Mouse (Mus musculus): Measurements from ENCODE around the gene Msi2. TPM values are rescaled to one million over a fixed set of nuclear protein-coding genes. Genes with fewer than 3 reads are reported as not detected.
A peak's percentile ranks its signal among the peaks of the same experiment; 100 is the strongest.

The Msi2 gene
- polyA plus RNA-seq, 1 experiment from 2014 or later = 40.1 TPM

DNA sequence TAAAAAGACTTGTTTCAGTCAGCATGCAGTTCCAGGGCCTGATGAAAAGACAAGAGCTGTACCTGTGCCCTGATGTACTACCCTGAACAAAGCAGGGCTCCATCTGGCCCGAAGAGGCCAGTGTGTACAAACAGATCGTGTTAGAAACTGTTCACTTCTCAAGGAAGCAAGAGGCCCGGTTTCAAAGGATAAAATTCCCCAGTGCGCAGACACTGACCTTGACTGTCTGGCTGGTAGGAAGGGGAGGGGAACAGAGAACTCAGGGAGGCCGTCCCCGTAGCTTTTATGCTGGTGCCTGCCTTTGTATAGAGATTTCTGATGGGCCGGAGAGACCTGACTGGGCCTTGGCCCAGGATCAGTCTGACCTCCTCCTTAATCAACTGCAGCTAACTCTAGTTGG, 316.0 kb downstream of the Msi2 start:
- no peak for DNase-seq (ENCODE audit: low spot score)
- no peak overlapping the region for H3K4me2 ChIP-seq (replicated peaks; ENCODE audit: low read depth, low read length)
- WGBS = 48% methylated on average over 7 of the region's 7 CpGs
- no peaks in the 10 kb centered on the region for H3K36me3 ChIP-seq (ENCODE audit: control insufficient read depth, insufficient read depth, low read length)
- no peaks in the 10 kb centered on the region for H3K9me3 ChIP-seq (ENCODE audit: control insufficient read depth, low read length)
- H3K4me3 ChIP-seq (ENCODE audit: low read depth, low read length) = no peak overlapping the region
- H3K27me3 ChIP-seq (ENCODE audit: control insufficient read depth, insufficient read depth, low read length) = no peaks in the 10 kb centered on the region
- no peak overlapping the region for H3K9ac ChIP-seq (ENCODE audit: low read depth, low read length)
- H3K4me1 ChIP-seq (replicated peaks; ENCODE audit: control insufficient read depth, insufficient read depth, low read length) = peaks cover 37% of the 10 kb centered on the region
- H3K27ac ChIP-seq (ENCODE audit: low read depth, low read length) = peak overlapping the region; percentile 51
- no peak for ATAC-seq (ENCODE audit: low FRiP score)

GRCm38 (mm10) chr11:88401333-88401732, 317.0 kb downstream of the Msi2 start:
- no peak for ATAC-seq (ENCODE audit: low FRiP score)
- H3K4me2 ChIP-seq (replicated peaks; ENCODE audit: low read depth, low read length) = no peak overlapping the region
- H3K4me1 ChIP-seq (replicated peaks; ENCODE audit: control insufficient read depth, insufficient read depth, low read length) = peaks cover 31% of the 10 kb centered on the region
- DNase-seq (ENCODE audit: low spot score) = no peak
- WGBS = 85% methylated on average over 6 of the region's 6 CpGs
- no peaks in the 10 kb centered on the region for H3K36me3 ChIP-seq (ENCODE audit: control insufficient read depth, insufficient read depth, low read length)
- H3K27me3 ChIP-seq (ENCODE audit: control insufficient read depth, insufficient read depth, low read length) = no peaks in the 10 kb centered on the region
- no peak overlapping the region for H3K27ac ChIP-seq (ENCODE audit: low read depth, low read length)
- H3K9me3 ChIP-seq (ENCODE audit: control insufficient read depth, low read length) = no peaks in the 10 kb centered on the region
- H3K9ac ChIP-seq (ENCODE audit: low read depth, low read length) = no peak overlapping the region
- H3K4me3 ChIP-seq (ENCODE audit: low read depth, low read length) = no peak overlapping the region

GRCm38 (mm10) chr11:88400926-88401325, 317.4 kb downstream of the Msi2 start:
- Histone ChIP-seq H3K9ac (ENCODE audit: low read depth, low read length) (no peak overlapping the region), H3K4me3 (ENCODE audit: low read depth, low read length) (no peak overlapping the region), H3K27ac (ENCODE audit: low read depth, low read length) (no peak overlapping the region), H3K4me1 (replicated peaks; ENCODE audit: control insufficient read depth, insufficient read depth, low read length) (peaks cover 28% of the 10 kb centered on the region), H3K36me3 (ENCODE audit: control insufficient read depth, insufficient read depth, low read length) (no peaks in the 10 kb centered on the region), H3K27me3 (ENCODE audit: control insufficient read depth, insufficient read depth, low read length) (no peaks in the 10 kb centered on the region), H3K9me3 (ENCODE audit: control insufficient read depth, low read length) (no peaks in the 10 kb centered on the region), H3K4me2 (replicated peaks; ENCODE audit: low read depth, low read length) (no peak overlapping the region)
- no peak for ATAC-seq (ENCODE audit: low FRiP score)
- no peak for DNase-seq (ENCODE audit: low spot score)
- WGBS = 82% methylated on average over 10 of the region's 10 CpGs

GRCm38 (mm10) chr11:88400235-88400634, 318.1 kb downstream of the Msi2 start:
- Histone ChIP-seq H3K4me2 (replicated peaks; ENCODE audit: low read depth, low read length) (no peak overlapping the region), H3K9me3 (ENCODE audit: control insufficient read depth, low read length) (no peaks in the 10 kb centered on the region), H3K36me3 (ENCODE audit: control insufficient read depth, insufficient read depth, low read length) (no peaks in the 10 kb centered on the region), H3K27me3 (ENCODE audit: control insufficient read depth, insufficient read depth, low read length) (no peaks in the 10 kb centered on the region), H3K9ac (ENCODE audit: low read depth, low read length) (no peak overlapping the region), H3K27ac (ENCODE audit: low read depth, low read length) (no peak overlapping the region), H3K4me3 (ENCODE audit: low read depth, low read length) (no peak overlapping the region), H3K4me1 (replicated peaks; ENCODE audit: control insufficient read depth, insufficient read depth, low read length) (peaks cover 23% of the 10 kb centered on the region)
- DNase-seq (ENCODE audit: low spot score) (no peak), ATAC-seq (ENCODE audit: low FRiP score) (no peak)
- 95% methylated on average over 6 of the region's 6 CpGs for WGBS

GRCm38 (mm10) chr11:88399431-88399830, 318.9 kb downstream of the Msi2 start:
- DNase-seq (ENCODE audit: low spot score) (no peak), ATAC-seq (ENCODE audit: low FRiP score) (0 out of 2 replicates have a peak, but pooled peaks have one; percentile 41)
- Histone ChIP-seq H3K4me3 (ENCODE audit: low read depth, low read length) (no peak overlapping the region), H3K27ac (ENCODE audit: low read depth, low read length) (no peak overlapping the region), H3K9ac (ENCODE audit: low read depth, low read length) (no peak overlapping the region), H3K4me2 (replicated peaks; ENCODE audit: low read depth, low read length) (no peak overlapping the region), H3K27me3 (ENCODE audit: control insufficient read depth, insufficient read depth, low read length) (no peaks in the 10 kb centered on the region), H3K36me3 (ENCODE audit: control insufficient read depth, insufficient read depth, low read length) (no peaks in the 10 kb centered on the region), H3K9me3 (ENCODE audit: control insufficient read depth, low read length) (no peaks in the 10 kb centered on the region), H3K4me1 (replicated peaks; ENCODE audit: control insufficient read depth, insufficient read depth, low read length) (peaks cover 20% of the 10 kb centered on the region)
- WGBS = 33% methylated on average over 5 of the region's 5 CpGs

GRCm38 (mm10) chr11:88399028-88399427, 319.3 kb downstream of the Msi2 start:
- peaks cover 17% of the 10 kb centered on the region for H3K4me1 ChIP-seq (replicated peaks; ENCODE audit: control insufficient read depth, insufficient read depth, low read length)
- WGBS = 75% methylated on average over 5 of the region's 5 CpGs
- H3K27ac ChIP-seq (ENCODE audit: low read depth, low read length) = no peak overlapping the region
- ATAC-seq (ENCODE audit: low FRiP score) (no peak), DNase-seq (ENCODE audit: low spot score) (no peak)
- H3K9ac ChIP-seq (ENCODE audit: low read depth, low read length) = no peak overlapping the region
- no peaks in the 10 kb centered on the region for H3K27me3 ChIP-seq (ENCODE audit: control insufficient read depth, insufficient read depth, low read length)
- H3K4me3 ChIP-seq (ENCODE audit: low read depth, low read length) = no peak overlapping the region
- no peak overlapping the region for H3K4me2 ChIP-seq (replicated peaks; ENCODE audit: low read depth, low read length)
- no peaks in the 10 kb centered on the region for H3K36me3 ChIP-seq (ENCODE audit: control insufficient read depth, insufficient read depth, low read length)
- no peaks in the 10 kb centered on the region for H3K9me3 ChIP-seq (ENCODE audit: control insufficient read depth, low read length)

DNA sequence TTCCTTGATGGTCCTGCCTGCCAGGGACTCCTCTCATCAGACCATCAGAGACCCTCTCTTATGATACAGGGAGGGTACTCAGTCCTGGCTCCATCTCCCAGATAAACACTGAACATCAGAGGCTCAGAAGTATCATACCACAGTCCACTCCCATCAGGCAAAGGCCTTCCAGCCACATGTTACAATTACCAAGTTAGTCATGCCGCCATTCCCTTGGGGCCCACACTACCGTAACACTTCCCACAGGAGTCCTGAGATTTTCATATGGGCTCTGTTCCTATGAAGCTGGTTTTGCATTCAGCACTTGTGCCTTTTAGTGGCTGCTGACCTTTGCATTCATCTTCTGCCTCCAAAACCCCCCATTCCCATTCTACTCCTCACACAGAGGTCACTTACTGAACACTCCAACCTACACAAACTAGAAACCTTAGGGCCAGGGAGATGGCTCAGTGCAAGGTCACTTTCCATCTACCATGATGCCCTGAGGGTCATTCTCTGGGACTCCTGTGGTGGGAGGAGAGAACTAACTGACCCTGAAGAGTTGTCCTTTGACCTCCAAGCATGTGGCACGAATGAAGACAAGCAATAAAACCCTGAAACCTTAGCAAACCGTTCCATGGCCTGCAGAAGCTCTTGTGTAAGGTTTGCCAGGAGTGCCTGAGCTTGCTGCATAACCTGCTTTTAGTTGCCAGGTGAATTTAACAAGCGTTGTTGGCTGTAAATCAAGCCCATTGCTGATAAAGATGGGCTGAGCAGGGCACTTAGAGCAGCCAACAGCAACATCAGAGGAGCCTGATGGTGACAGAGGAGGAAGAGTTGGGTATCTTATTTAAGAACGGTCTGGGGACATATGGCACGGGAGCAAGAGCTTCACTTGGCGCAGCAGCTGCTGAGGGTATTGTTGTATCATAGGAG, 323.0 kb downstream of the Msi2 start:
- H3K4me1 ChIP-seq (replicated peaks; ENCODE audit: control insufficient read depth, insufficient read depth, low read length) = peaks cover 7% of the 10 kb centered on the region
- H3K27me3 ChIP-seq (ENCODE audit: control insufficient read depth, insufficient read depth, low read length) = no peaks in the 10 kb centered on the region
- 54% methylated on average over 8 of the region's 8 CpGs for WGBS
- H3K9me3 ChIP-seq (ENCODE audit: control insufficient read depth, low read length) = no peaks in the 10 kb centered on the region
- H3K4me3 ChIP-seq (ENCODE audit: low read depth, low read length) = no peak overlapping the region
- peak; percentile 45; the same call in 1 of the 2 replicates for ATAC-seq (ENCODE audit: low FRiP score)
- H3K27ac ChIP-seq (ENCODE audit: low read depth, low read length) = peak overlapping the region; percentile 1
- 0 out of 2 replicates have a peak overlapping the region, but pooled peaks have one; percentile 16 for H3K9ac ChIP-seq (ENCODE audit: low read depth, low read length)
- peak; percentile 52 for DNase-seq (ENCODE audit: low spot score)
- H3K36me3 ChIP-seq (ENCODE audit: control insufficient read depth, insufficient read depth, low read length) = 0 out of 2 replicates have a peak, but pooled peaks cover 3% of the 10 kb centered on the region
- no peak overlapping the region for H3K4me2 ChIP-seq (replicated peaks; ENCODE audit: low read depth, low read length)

GRCm38 (mm10) chr11:88394341-88395075, 323.8 kb downstream of the Msi2 start:
- Histone ChIP-seq H3K9me3 (ENCODE audit: control insufficient read depth, low read length) (no peaks in the 10 kb centered on the region), H3K4me1 (replicated peaks; ENCODE audit: control insufficient read depth, insufficient read depth, low read length) (peaks cover 6% of the 10 kb centered on the region), H3K4me3 (ENCODE audit: low read depth, low read length) (no peak overlapping the region), H3K4me2 (replicated peaks; ENCODE audit: low read depth, low read length) (no peak overlapping the region), H3K9ac (ENCODE audit: low read depth, low read length) (no peak overlapping the region), H3K27me3 (ENCODE audit: control insufficient read depth, insufficient read depth, low read length) (no peaks in the 10 kb centered on the region), H3K27ac (ENCODE audit: low read depth, low read length) (peak overlapping the region; percentile 1), H3K36me3 (ENCODE audit: control insufficient read depth, insufficient read depth, low read length) (0 out of 2 replicates have a peak, but pooled peaks cover 3% of the 10 kb centered on the region)
- peak; percentile 53; the same call in 1 of the 2 replicates for ATAC-seq (ENCODE audit: low FRiP score)
- 70% methylated on average over 19 of the region's 19 CpGs for WGBS
- peak; percentile 46 for DNase-seq (ENCODE audit: low spot score)

Data from hindbrain, embryonic 11.5 days (tissue).